Mouse (Mus musculus): Measurements from ENCODE around the gene Meaf6. TPM values are rescaled to one million over a fixed set of nuclear protein-coding genes. Genes with fewer than 3 reads are reported as not detected.

Meaf6 gene
- polyA plus RNA-seq, 1 experiment from 2014 or later: 153 TPM

DNA sequence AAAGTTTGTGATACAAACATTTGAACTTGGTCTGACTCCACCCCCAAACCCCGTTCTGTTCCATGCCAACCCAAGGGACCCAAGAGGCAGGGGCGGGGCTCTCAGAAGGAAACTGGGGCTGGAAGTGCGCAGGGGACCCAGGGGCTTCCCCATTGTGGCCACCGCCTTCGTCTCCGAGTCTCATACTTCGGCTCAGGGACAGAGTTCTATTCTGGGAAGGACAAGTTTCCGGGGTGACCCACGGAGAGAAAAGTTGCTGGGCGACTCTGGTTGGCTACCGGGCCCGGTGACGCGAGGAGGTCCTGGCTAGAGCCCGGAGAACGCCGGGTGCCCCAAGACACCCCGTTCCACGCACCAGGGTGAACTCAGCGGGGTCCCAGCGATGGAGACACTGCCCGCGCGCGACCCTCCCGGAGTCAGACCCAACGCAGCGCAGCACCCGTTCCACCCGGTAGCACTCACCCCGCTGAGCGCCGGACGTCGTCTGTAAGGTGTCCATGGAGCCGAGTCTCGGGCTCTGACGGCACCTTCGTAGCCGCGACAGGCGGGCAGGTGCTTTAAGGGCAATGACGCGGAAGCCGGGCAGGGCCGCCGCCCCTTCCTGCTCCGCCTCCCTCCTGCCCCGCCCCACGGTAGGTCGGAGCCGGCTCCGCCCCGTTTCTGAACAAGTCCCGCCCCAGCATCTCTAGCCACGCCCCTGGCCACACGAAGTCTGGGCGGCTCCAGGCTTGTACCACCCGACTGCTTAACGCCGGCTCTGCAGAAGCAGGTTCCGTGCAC, 42.6 kb downstream of the Meaf6 start, which contains the start of gene Zc3h12a:
Gene Zc3h12a, minus strand, starts transcription at position 536 of the 780 bp plus-strand sequence.
- Histone ChIP-seq H3K27me3 (replicated peaks; ENCODE audit: control insufficient read depth, insufficient read depth, low read length) (0 out of 2 replicates have a peak, but pooled peaks cover 10% of the 10 kb centered on the region), H3K36me3 (ENCODE audit: control insufficient read depth, insufficient read depth, low read length) (no peaks in the 10 kb centered on the region), H3K4me1 (ENCODE audit: control insufficient read depth, insufficient read depth, low read length) (peaks cover 10% of the 10 kb centered on the region; the same call in 1 of the 2 replicates), H3K4me2 (ENCODE audit: low read length) (peak within 1 kb of the TSS; percentile 98), H3K9me3 (replicated peaks; ENCODE audit: control insufficient read depth, low read length) (no peaks in the 10 kb centered on the region), H3K27ac (ENCODE audit: low read depth, low read length) (no peak within 1 kb of the TSS), H3K4me3 (ENCODE audit: low read depth, low read length) (peak within 1 kb of the TSS; percentile 58), H3K9ac (ENCODE audit: low read length) (peak within 1 kb of the TSS; percentile 58)
- WGBS: 2% methylated on average over 59 of the region's 62 CpGs
- peak; percentile 90 for ATAC-seq
- DNase-seq (ENCODE audit: low spot score): peak; percentile 82

DNA sequence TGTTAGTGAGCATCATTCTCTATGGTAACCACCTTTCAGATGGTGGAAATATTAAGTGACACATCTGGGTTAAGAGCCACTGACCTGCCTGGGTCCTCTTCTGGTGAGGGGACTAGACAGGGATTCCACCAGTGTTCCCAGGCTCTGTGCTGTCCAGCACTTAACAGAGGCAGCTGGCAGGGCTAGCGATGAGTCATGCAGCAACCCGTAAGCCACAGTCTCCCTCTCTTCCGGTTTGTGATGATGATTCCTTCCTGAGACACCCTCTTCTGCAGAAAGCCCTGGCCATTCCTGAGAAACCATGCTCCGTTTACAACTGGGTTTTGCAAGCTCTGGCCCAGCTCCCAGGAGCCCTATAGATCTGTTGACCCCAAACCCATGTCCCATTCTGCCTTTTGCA, 46.6 kb downstream of the Meaf6 start:
- 91% methylated on average over 4 of the region's 4 CpGs for WGBS
- no peak for ATAC-seq
- DNase-seq (ENCODE audit: low spot score): no peak

DNA sequence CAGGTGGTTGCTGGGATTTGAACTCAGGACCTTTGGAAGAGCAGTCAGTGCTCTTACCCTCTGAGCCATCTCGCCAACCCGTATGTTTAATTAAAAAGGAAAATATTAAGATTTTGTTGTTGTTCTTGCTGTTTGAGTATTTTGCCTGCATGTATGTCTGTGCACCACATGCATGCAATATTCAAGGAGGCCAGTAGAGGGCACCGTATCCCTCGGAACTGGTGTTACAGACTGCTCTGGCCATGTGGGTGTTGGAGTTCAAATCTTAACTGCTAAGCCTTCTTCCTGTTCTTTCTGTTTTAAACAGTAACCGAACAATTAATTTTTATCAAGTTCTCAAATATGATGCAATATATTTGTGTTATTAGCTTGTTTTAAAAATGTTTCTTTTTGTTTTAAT, 47.5 kb downstream of the Meaf6 start:
- Histone ChIP-seq H3K9ac (ENCODE audit: low read length) (no peak overlapping the region), H3K4me2 (ENCODE audit: low read length) (no peak overlapping the region), H3K4me3 (ENCODE audit: low read depth, low read length) (no peak overlapping the region), H3K27ac (ENCODE audit: low read depth, low read length) (no peak overlapping the region), H3K27me3 (replicated peaks; ENCODE audit: control insufficient read depth, insufficient read depth, low read length) (0 out of 2 replicates have a peak, but pooled peaks cover 8% of the 10 kb centered on the region), H3K4me1 (ENCODE audit: control insufficient read depth, insufficient read depth, low read length) (peaks cover 6% of the 10 kb centered on the region; the same call in 1 of the 2 replicates), H3K9me3 (replicated peaks; ENCODE audit: control insufficient read depth, low read length) (no peaks in the 10 kb centered on the region), H3K36me3 (ENCODE audit: control insufficient read depth, insufficient read depth, low read length) (no peaks in the 10 kb centered on the region)
- WGBS: 23% methylated on average over 5 of the region's 5 CpGs
- DNase-seq (ENCODE audit: low spot score): peak; percentile 78
- no peak for ATAC-seq

More for the DNA sequence above, 46.6 kb downstream of the Meaf6 start:
- Histone ChIP-seq H3K9ac (ENCODE audit: low read length) (no peak overlapping the region), H3K4me3 (ENCODE audit: low read depth, low read length) (no peak overlapping the region), H3K4me2 (ENCODE audit: low read length) (no peak overlapping the region), H3K27me3 (replicated peaks; ENCODE audit: control insufficient read depth, insufficient read depth, low read length) (0 out of 2 replicates have a peak, but pooled peaks cover 10% of the 10 kb centered on the region), H3K36me3 (ENCODE audit: control insufficient read depth, insufficient read depth, low read length) (no peaks in the 10 kb centered on the region), H3K9me3 (replicated peaks; ENCODE audit: control insufficient read depth, low read length) (no peaks in the 10 kb centered on the region), H3K4me1 (ENCODE audit: control insufficient read depth, insufficient read depth, low read length) (peaks cover 10% of the 10 kb centered on the region; the same call in 1 of the 2 replicates), H3K27ac (ENCODE audit: low read depth, low read length) (no peak overlapping the region)

- Histone ChIP-seq H3K4me2 (ENCODE audit: low read length) (no peak overlapping the region), H3K9me3 (replicated peaks; ENCODE audit: control insufficient read depth, low read length) (no peaks in the 10 kb centered on the region), H3K4me3 (ENCODE audit: low read depth, low read length) (no peak overlapping the region), H3K27ac (ENCODE audit: low read depth, low read length) (no peak overlapping the region), H3K27me3 (replicated peaks; ENCODE audit: control insufficient read depth, insufficient read depth, low read length) (no peaks in the 10 kb centered on the region), H3K4me1 (ENCODE audit: control insufficient read depth, insufficient read depth, low read length) (no peaks in the 10 kb centered on the region), H3K36me3 (ENCODE audit: control insufficient read depth, insufficient read depth, low read length) (no peaks in the 10 kb centered on the region), H3K9ac (ENCODE audit: low read length) (no peak overlapping the region)
- ATAC-seq (no peak), DNase-seq (ENCODE audit: low spot score) (no peak)
- WGBS: 86% methylated on average over 4 of the region's 4 CpGs
Observed at GRCm38 (mm10) chr4:125134192-125134591, 49.3 kb downstream of the Meaf6 start.

- Histone ChIP-seq H3K27me3 (replicated peaks; ENCODE audit: control insufficient read depth, insufficient read depth, low read length) (no peaks in the 10 kb centered on the region), H3K4me1 (ENCODE audit: control insufficient read depth, insufficient read depth, low read length) (no peaks in the 10 kb centered on the region), H3K4me3 (ENCODE audit: low read depth, low read length) (no peak overlapping the region), H3K4me2 (ENCODE audit: low read length) (no peak overlapping the region), H3K27ac (ENCODE audit: low read depth, low read length) (no peak overlapping the region), H3K36me3 (ENCODE audit: control insufficient read depth, insufficient read depth, low read length) (no peaks in the 10 kb centered on the region), H3K9me3 (replicated peaks; ENCODE audit: control insufficient read depth, low read length) (no peaks in the 10 kb centered on the region), H3K9ac (ENCODE audit: low read length) (no peak overlapping the region)
- WGBS: 77% methylated on average over 5 of the region's 5 CpGs
- DNase-seq (ENCODE audit: low spot score): no peak
- ATAC-seq: no peak
Observed at GRCm38 (mm10) chr4:125134631-125135030, 49.7 kb downstream of the Meaf6 start.

GRCm38 (mm10) chr4:125135076-125135855, 50.3 kb downstream of the Meaf6 start:
- WGBS: 80% methylated on average over 10 of the region's 10 CpGs
- Histone ChIP-seq H3K27ac (ENCODE audit: low read depth, low read length) (no peak overlapping the region), H3K4me3 (ENCODE audit: low read depth, low read length) (no peak overlapping the region), H3K9ac (ENCODE audit: low read length) (no peak overlapping the region), H3K4me2 (ENCODE audit: low read length) (no peak overlapping the region), H3K36me3 (ENCODE audit: control insufficient read depth, insufficient read depth, low read length) (no peaks in the 10 kb centered on the region), H3K9me3 (replicated peaks; ENCODE audit: control insufficient read depth, low read length) (no peaks in the 10 kb centered on the region), H3K27me3 (replicated peaks; ENCODE audit: control insufficient read depth, insufficient read depth, low read length) (no peaks in the 10 kb centered on the region), H3K4me1 (ENCODE audit: control insufficient read depth, insufficient read depth, low read length) (no peaks in the 10 kb centered on the region)
- ATAC-seq: no peak
- DNase-seq (ENCODE audit: low spot score): no peak

GRCm38 (mm10) chr4:125136303-125136888, 51.5 kb downstream of the Meaf6 start:
- Histone ChIP-seq H3K36me3 (ENCODE audit: control insufficient read depth, insufficient read depth, low read length) (no peaks in the 10 kb centered on the region), H3K27me3 (replicated peaks; ENCODE audit: control insufficient read depth, insufficient read depth, low read length) (no peaks in the 10 kb centered on the region), H3K9ac (ENCODE audit: low read length) (no peak overlapping the region), H3K4me1 (ENCODE audit: control insufficient read depth, insufficient read depth, low read length) (no peaks in the 10 kb centered on the region), H3K9me3 (replicated peaks; ENCODE audit: control insufficient read depth, low read length) (no peaks in the 10 kb centered on the region), H3K4me2 (ENCODE audit: low read length) (no peak overlapping the region), H3K4me3 (ENCODE audit: low read depth, low read length) (no peak overlapping the region), H3K27ac (ENCODE audit: low read depth, low read length) (no peak overlapping the region)
- 51% methylated on average over 12 of the region's 12 CpGs for WGBS
- DNase-seq (ENCODE audit: low spot score) (no peak), ATAC-seq (no peak)

GRCm38 (mm10) chr4:125138321-125138720, 53.4 kb downstream of the Meaf6 start:
- WGBS: 80% methylated on average over 7 of the region's 7 CpGs
- no peaks in the 10 kb centered on the region for H3K9me3 ChIP-seq (replicated peaks; ENCODE audit: control insufficient read depth, low read length)
- H3K27me3 ChIP-seq (replicated peaks; ENCODE audit: control insufficient read depth, insufficient read depth, low read length): no peaks in the 10 kb centered on the region
- no peaks in the 10 kb centered on the region for H3K36me3 ChIP-seq (ENCODE audit: control insufficient read depth, insufficient read depth, low read length)
- ATAC-seq (no peak), DNase-seq (ENCODE audit: low spot score) (no peak)
- H3K4me2 ChIP-seq (ENCODE audit: low read length): no peak overlapping the region
- H3K9ac ChIP-seq (ENCODE audit: low read length): no peak overlapping the region
- H3K4me3 ChIP-seq (ENCODE audit: low read depth, low read length): no peak overlapping the region
- H3K27ac ChIP-seq (ENCODE audit: low read depth, low read length): no peak overlapping the region
- no peaks in the 10 kb centered on the region for H3K4me1 ChIP-seq (ENCODE audit: control insufficient read depth, insufficient read depth, low read length)
